Mouse (Mus musculus) mature B cell (primary cell): Measurements from ENCODE around the gene Zswim1.
"Not testable (repeated sequence)": the region's sequence is repeated elsewhere in the genome, so short reads cannot be mapped to it uniquely, and the experiment has no call there.

Experiments used
- in situ Hi-C: fragments of 300-500 bp; cut with MboI; formaldehyde crosslinking; loops from 2 replicates; pipeline ENCODE4 v1.14.3; 2019

The Zswim1 gene

DNA sequence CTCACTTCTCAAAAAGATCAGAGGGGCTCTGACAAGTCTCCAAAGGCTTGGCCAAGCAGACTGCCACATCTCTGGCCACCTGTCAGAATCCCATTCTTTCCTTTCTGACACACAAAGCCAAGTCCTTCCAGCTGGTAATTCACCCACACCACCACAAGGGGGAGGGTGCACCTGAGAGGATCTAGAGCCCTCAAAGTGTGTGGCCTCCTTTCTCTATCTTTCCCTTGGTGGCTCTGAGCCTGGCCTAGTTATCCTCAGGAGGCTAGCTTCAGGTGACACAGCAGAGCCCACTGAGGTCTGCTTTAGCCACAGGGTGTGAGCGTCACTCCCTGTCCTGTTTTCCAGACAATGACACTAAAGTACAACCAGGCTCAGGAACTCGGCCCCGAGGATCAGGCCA lies 29.2 kb upstream of the Zswim1 start:
- in situ Hi-C loops = no loop called here

DNA sequence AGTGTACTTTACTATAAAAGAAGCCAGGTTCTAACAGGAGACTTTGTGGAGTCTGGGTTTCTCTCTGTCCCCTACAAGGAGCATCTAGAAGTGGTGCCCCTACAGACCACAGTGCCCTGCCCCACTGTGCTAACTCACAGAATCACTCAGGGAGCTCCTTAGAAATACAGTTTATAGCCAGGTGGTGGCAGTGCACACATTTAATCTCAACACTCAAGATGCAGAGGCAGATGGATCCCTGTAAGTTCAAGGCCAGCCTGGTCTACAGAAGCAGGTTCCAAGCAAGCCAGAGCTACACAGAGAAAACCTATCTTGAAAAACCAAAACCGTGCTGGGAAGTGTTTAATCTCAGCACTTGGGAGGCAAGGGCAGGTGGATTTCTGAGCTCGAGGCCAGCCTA lies 28.7 kb upstream of the Zswim1 start:
- in situ Hi-C loops = no loop called here

DNA sequence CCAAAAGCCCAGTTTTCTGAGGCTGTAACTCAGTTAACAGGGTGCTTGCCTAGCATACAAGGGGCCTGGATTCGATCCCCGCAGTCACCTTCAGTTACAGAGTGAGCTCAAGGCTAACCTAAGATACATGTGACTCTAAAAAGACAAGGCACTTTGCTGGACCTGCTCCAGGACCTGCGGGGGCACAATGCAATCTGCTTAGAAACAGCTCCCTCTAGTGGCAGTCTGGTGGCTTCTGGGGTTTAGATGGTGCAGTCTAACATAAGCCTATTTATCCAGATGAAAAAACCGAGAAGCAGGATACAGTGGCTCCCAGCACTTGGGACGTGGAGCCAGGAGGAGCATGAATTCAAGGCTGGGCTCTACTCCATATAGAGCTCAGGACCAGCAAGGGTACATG lies 28.2 kb upstream of the Zswim1 start:
- in situ Hi-C loops = no loop called here

DNA sequence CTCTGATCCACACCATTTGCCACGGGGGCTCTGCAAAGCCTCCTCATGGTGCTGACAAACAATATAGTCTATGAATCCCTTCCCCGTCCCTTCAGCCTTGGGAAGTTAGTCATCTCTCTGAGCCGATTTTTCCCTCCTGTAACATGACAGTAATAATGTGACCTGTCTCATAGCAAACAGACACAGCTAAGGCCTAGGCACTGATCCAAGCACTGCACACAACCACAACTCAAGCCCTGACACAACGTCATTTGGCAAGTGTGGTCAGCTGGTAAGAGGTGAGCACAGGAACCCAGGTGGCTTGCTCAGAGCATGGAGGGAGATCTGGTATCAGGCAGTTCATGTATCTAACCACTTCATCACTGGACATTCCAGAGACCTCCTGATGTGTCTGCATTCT lies 26.6 kb upstream of the Zswim1 start:
- in situ Hi-C loops = no loop called here

DNA sequence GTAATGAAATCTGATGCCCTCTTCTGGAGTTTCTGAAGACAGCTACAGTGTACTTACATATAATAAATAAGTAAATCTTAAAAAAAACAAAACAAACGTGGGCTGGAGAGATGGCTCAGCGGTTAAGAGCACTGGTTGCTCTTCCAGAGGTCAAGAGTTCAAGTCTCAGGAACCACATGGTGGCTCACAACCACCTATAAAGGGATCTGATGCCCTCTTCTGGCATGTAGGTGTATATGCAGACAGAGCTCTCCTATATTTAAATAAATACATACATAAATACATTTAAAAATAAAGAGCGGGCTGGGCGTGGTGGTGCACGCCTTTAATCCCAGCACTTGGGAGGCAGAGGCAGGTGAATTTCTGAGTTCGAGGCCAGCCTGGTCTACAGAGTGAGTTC lies 23.9 kb upstream of the Zswim1 start:
- in situ Hi-C loops = not testable (repeated sequence)

DNA sequence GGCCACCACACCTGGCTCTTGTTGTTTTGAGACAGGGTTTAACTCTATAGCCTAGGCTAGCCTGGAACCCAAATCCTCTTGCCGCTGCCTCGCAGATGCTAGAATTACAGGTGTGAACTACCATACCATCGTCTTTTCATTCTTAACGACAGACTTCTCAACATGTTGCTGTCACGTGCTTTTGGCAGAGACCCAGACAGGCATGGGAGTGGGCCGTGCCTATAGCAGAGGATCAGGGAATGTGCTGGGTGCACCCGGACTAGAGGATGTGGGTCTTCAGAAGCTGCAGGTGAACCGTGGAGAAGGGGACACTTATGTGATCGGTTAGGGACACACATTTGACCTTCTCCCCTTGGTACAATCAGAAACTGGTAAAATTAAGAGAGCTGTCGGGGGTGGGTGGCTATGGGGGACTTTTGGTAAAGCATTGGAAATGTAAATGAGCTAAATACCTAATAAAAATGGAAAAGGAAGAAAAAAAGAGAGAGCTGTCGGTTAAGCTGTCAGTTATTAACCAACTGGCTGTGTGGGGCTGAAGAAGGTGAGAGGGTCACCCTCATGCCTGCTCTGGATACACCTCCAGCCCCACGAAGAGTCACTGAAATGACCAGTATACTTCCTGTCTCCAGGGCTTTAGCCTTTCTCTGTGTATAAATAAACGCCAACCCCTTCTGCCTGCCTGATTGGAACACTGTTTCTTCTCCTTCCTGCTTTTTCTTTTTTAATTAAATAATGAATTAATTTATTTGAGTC lies 22.1 kb upstream of the Zswim1 start:
- in situ Hi-C loops = no loop called here

DNA sequence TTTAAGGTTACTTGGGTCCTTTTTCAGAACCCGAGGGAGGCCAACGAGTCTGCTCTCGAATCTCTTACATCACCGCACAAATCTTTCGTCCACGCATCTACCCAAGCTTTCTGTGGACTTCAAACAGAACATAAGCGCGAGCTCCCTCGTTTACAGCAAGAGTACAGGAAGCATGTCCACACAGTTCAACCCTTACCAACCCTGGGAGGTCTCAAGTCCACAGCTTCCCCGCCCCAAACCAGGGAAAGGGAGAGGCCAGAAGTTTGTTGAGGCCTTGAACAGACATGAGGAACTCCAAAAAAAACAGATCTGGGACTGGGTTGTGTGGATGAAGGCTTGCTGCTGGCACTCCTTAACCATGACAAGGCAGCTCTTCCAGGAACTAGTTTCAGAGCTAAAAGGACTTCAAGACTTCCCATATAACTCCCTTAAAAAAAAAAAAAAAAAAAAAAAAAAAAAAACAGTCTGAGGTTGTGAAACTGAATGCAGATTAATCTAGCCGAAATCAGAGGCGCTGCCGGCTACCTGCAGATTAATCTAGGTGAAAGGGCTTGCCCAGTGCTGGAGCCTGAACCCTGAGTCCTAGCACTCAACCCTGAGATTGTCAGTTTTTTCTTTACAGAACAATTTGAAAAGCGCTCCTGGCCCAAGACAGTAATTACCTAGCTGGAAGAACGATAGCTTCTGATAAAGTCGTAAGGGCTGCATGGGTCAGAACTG lies 19.1 kb upstream of the Zswim1 start:
- in situ Hi-C loops = no loop called here

DNA sequence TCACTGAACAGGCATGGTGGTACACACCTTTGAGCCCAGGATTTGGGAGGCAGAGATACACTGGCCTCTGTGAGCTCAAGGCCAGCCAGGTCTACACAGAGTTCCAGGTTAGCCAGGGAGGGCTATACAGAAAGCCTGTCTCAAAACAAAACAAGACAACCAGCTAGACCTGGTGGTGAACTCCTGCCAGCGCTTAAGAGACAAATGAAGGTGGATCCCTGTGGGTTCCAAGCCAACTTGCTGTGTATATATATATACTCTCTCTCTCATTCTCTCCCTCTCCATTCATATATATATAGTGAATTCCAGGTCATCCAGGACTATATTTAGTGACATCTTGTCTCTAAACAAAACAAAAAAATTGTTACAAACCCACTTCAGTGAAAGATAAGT lies 18.6 kb upstream of the Zswim1 start:
- in situ Hi-C loops = no loop called here

DNA sequence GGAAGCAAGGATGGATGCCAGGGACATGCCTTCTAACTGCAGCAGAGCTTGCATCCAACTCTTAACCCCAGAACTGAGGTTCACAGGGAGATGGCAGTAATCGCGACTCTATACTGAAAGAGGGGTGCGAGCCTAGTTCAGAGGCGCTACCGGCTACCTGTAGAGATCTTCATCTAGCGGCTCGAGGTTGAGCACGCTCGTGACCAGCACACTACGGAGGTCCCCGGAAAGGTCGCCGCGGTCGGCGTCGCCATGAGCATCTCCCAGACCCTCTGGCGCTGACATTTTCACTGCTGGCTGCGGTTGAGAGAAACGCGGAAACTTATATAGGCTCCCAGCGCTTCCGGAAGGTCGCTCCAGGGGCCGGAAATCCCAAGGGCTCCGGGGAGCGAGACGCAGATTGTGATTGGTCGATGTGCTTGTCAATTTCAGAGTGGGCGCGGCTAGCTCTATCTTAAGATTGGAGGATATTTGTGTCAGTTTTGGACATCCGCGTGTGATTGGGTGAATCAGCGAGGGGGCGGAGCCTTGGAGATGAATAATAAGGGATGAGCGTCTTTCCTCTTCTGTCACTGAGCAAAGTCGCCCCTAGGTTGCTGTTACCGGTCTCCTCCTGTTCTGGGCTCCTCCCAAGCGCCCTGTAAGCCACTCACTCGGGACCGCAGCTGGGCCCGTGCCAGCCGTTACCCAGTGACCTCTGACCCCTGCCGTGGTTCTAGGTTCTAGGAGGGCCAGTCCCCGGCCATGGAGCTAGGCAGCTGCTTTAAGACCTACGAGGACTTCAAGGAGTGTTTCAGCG lies 17.8 kb upstream of the Zswim1 start, which contains the start of the genes Acot8 and Zswim3:
Gene Acot8, minus strand, starts transcription at position 350 of the 799 bp plus-strand sequence.
Gene Zswim3, plus strand, starts transcription at position 566 of the 799 bp plus-strand sequence.
- in situ Hi-C loops = no loop called here

DNA sequence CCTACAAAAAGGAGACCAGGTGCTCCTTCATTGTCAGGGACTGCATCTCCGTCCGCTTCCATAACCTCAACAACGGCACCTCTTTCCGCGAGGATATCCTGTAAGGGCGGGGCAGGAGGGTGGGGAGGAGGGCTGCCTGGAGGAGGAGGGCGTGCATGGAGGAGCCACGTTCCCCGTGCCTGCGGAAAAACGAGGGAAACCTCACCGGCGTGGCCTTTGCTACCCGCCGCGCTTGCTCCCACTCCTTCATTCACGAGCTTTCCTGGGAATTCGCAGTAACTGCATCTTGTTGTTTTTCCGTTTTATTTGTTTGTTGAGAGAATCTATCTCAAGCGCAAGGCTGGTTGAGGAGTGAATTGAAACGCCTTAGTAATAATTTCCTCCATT lies 17.2 kb upstream of the Zswim1 start:
- in situ Hi-C loops = no loop called here

DNA sequence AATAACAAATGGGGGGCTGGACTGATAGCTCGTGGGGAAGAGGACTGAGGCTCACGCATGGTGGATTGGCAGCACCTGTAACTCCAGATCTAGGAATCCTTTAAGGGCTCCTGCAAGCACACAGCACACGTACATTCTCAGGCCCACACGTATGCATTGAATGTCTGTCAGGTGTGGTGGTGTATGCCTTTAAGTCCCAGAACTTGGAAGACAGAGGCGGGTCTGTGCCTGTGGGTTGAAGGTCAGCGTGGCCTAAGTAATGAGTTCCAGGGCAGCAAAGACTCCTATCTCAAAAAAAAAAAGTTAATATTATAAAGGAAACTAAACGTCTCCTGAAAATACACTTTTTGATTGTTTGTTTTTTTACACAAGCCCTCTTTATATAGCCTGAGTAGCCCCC lies 15.9 kb upstream of the Zswim1 start:
- in situ Hi-C loops = no loop called here

DNA sequence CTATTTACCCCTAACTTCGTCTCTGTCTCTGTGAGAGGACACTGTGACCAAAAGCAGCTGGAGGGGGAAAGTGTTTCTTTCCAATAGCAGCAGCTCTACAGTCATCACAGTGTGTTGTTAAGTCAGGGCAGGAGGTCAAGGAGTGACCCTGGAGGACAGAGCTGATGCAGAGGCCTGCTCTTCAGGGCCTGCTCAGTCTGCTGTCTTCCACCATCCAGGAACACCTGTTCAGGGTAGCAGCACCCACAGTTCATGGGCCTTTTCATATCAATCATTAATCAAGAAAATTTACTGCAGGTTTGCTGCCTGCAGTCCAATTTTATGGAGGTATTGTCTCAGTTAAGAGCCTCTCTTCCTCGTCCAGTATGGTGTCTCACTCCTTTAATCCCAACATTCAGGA lies 8.9 kb upstream of the Zswim1 start:
- in situ Hi-C loops = no loop called here

DNA sequence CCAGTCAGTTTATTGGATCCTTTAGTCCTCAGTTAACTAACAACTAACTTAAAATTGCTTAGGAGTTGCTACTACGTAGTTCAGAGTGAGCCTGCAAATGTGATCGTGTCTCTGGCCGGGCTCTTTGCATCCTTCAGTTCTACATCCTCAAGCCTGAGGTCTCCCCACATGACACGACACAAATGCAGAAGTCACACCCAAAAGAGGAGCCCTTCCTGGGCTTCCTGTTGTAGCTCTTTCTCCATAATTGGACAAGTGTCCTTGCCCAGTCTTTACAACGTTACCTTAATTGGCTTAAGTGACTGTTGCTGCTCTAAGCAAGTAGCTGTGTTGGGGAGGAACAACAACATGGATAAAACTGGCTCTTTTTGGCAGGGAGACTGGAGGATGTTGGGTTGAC lies 7.1 kb upstream of the Zswim1 start:
- in situ Hi-C loops = no loop called here

DNA sequence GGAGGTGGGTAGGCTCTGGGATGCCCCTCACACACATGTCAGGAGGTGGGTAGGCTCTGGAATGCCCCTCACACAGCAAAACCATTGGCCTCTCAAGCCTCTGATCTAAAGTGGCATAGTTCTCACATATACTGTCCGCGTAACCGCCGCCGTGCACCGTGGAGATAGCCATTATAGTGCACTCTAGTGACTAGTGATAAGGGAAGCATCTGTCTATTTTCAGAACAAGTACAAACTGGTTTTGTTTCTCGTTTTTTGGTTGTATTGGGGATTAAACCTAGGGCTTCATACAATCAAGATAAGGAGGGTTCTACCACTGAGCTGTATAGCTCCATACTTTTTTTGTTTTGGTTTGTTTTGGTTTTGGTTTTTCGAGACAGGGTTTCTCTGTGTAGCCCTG lies 6.7 kb upstream of the Zswim1 start:
- in situ Hi-C loops = no loop called here

DNA sequence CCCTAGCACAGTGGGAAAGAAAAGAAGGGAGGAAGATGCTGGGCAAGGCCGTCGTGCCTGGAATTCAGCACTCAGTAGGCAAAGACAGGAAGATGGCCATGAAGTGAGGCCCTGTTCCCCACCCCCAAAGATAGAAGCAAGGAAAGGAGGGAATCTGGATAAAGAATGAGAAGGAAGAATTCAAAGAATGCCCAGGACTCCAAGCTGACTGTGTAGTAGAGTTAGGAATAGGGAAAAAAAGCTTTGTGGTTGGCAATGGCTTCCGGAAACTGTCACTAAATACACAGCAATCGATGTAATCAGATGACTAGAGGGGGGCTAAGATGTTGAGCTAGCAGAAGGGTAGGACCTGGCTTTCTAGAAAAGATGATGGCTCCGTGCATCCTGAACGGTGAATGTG lies 5.3 kb upstream of the Zswim1 start:
- in situ Hi-C loops = no loop called here

DNA sequence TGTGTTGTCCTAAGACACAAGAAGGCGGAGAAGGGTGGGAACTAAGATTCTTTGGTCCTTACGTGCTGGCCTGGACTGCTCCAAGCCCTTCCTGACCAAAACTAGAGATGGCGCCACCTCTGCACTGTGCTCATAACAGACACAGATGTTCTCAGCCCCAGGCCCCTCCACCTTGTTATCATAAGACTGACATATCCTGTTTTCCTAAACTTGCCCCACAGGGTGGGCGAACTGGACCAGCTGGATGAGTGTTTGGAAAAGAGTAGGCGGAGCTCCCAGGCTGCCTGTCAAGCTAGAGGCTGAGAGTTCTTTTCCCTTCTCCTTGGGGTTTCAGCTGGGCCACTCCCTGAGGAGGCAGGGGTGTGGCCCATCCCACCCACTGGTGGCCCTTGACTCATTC lies 4.8 kb upstream of the Zswim1 start:
- in situ Hi-C loops = no loop called here

DNA sequence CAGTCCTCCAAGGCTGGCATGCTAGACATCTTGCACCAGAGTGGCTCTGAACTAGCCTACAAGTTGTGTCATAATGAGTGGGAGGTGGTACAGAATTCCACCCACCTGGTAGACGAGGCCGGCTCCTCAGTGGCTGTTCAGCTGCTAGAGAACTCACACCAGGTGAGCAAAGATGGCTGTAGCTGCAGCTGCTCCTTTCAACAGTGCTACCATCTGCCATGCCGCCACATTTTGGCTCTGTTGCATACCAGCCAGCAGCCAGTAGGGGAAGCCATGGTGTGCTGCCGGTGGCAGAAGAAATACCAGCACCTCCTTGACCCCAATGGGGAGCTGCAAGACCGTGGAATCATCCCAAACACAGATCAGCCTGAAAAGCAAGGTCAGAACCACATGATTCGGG lies 1.4 kb upstream of the Zswim1 start:
- in situ Hi-C loops = no loop called here

DNA sequence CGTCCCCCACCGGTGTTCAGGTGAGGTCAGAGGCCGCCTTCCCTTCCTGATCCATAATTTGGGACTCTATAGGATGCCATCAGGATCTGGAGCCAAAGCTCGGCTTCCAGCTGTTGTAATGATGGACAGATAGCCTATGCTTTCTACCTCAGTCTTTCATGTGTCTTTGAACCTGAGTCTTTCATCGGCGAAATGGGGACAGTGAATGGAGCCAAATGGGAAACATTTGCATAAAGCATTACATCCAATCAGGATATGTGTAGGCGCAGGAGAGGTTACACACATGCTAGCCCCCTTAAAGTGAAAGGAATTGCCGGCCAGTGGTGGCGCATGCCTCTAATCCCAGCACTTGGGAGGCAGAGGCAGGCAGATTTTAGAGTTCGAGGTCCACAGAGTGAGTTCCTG lies 697 bp downstream of the Zswim1 start:
- in situ Hi-C loops = no loop called here

DNA sequence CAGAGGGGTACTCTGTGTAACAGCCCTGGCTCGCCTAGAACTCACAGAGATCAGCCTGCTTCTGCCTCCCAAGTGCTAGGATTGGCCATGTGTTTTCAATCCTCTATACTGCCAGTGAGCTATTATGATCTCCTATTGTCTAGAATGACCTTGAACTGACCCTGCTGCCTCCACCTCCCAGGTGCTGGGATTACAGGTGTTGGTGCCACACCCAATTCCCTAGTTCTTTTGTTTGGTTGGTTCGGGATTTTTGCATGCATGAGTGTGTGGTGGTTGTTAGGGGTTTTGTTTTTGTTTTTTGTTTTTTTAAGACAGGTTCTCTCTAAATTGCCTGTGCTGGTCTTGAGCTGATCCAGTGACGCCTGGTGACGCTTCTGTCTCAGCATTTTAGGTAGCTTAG lies 1.5 kb downstream of the Zswim1 start:
- in situ Hi-C loops = no loop called here

DNA sequence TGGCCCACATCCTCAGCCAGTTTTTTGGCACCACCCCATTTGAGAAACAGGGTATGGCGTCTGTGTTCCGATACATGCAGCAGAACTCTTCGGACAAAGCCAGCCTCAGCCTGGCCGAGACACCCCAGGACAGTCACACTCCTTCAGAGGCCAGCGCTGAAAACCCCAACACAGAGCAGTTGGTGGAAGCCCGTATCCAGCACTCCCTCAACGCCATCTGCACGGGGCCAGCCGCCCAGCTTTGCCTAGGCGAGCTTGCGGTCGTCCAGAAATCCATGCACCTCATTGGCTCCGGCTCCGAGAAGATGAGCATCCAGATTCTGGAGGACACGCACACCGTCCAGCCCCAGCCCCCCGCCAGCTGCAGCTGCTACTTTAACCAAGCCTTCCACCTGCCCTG lies 3.0 kb downstream of the Zswim1 start:
- in situ Hi-C loops = no loop called here

DNA sequence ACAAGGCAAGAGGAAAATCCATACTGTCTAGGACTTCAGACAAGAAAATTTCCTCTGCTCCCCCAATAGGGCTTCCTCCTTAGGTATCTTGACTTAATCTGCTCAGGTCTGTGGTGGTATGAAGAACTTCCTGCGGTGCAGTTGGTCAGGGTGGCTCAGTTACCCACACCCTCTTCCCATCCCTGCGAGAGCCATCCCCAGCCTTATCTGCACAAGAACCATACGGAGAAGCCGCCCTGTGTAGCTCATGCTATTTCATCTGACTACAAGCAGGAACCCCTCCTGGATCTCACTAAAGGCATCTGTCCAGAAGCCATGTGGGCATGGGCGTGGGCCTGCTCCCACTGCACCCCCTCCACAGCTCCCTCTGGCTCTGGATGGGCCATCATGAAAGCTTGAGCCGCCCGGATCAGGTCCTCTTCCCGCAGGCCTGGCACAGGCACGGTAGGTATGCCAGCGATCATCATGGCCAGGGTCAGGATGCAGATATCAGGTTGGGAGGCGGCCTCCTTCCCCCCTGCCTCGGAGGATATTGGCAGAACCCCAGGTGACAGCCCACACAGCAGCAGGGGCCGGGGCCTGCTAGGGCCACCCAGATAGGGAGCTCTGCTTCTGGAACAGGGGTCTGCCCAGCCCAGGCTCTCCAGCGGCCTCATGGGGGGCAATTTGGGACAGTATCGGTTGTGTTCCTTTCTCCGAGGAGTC lies 4.8 kb downstream of the Zswim1 start:
- in situ Hi-C loops = no loop called here

DNA sequence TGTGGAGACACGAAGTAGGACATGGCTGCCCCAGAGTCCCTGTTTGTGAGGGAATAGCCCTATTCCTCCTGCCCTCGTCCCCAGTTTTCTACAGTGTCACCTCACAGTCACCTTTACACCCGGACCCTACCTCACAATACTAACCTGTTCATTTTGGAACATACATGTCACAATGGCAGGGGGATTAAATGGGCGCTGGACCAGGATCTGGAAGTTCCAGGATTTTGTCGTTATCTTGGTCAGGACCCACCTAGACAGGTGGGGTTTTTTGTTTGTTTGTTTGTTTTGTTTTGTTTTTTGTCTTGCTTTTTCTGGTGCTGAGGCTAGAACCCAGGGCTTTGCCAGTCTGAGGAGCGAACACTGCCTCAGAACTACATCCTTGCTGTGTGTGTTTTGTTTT lies 6.0 kb downstream of the Zswim1 start, which contains the start of gene Spata25:
Gene Spata25, minus strand, starts transcription at position 101 of the 400 bp plus-strand sequence.
- in situ Hi-C loops = no loop called here
